Mouse (Mus musculus) kidney, adult 18-20 months (tissue): ENCODE results near the gene Scn1a.

Experiments used
- DNase-seq: peaks from one replicate; pipeline ENCODE4 v3.0.0; 2021

The Scn1a gene

DNA sequence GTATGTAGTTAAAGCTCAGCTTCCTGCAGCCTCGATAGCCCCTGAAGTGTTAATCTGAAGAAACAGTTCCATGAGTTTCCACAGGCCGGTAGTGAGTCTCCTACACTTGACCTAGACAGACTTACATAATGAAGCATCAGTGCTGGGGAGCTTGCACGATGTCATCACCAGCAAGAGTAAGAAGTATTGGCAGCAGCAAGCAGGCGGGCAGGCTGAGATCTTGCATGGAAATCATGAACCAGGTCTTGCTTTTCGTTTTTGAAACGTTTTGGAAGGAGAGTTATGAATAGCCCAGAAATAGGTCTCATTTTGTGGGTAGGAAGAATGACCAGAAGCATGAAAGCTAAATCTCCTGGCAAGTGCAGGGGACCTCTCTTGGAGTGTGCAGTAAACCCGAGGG lies at the start of gene Scn1a:
Gene Scn1a (minus strand): TSS at position 130 of the 400 bp plus-strand sequence.
- DNase-seq, result no peak

DNA sequence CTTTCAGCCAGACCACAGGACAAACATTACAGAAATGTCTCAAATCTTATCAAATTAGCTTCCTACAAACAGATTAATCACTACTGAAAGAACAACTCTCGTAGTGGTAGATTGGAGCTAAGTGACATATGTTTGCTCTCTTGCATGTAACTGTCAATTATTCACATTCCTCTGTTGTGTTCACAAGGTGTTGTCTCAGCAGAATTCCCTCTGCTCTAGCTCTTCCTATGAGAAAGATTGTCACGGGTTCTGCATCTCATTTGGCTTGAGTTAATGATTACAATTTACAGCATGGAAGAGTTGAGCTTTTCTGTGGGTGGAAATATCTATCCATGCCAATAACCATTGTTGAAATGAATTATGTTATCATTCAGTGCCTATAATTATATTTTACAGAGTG lies 37.8 kb upstream of the Scn1a start:
- DNase-seq, result no peak

DNA sequence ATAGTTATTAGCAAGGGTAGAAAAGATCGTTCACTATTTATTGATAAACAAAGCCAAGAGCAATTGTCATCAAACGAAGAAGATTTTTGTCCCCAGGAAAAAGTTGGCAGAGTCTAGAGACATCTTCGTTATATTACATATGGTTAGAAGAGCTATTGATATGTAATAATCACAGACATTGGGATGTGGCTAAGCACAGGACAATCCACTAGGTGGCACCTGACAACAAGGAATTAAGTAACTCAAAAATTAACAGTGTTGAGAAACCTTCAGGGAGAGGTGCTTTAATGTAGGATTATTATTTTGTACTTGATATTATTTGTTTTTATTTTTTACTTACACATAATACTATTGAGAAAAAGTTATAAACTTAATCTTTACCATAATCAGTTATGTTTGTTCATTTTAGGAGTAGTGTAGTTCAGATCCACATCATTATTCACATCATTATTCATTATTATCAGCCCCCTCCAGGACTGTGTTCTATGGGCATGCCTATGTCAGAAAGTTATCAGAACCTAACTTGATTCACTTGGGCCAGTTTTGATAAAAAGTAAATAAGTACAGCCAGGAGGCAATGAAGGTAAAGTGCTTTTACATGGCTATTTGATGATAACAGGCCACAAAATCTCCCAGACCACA lies 32.7 kb upstream of the Scn1a start:
- DNase-seq, result no peak

DNA sequence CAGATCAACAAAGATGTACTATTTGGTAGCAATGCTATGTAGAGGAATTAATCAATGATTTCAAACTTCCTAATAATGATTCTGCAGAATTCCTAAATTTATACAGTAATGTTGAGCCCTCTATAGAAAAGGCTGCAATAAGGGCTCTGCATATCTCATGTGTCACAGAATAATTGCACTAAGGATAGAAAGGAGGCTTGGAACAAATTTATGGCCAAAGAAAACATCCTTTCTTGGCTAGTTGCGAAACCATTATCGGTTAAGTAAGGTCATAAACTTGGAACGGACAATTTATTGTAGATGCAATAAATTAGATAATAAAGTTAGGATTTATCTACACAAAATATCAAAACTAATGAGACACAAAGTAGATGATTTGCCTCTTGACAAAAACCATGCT lies 24.8 kb upstream of the Scn1a start:
- no peak for DNase-seq

DNA sequence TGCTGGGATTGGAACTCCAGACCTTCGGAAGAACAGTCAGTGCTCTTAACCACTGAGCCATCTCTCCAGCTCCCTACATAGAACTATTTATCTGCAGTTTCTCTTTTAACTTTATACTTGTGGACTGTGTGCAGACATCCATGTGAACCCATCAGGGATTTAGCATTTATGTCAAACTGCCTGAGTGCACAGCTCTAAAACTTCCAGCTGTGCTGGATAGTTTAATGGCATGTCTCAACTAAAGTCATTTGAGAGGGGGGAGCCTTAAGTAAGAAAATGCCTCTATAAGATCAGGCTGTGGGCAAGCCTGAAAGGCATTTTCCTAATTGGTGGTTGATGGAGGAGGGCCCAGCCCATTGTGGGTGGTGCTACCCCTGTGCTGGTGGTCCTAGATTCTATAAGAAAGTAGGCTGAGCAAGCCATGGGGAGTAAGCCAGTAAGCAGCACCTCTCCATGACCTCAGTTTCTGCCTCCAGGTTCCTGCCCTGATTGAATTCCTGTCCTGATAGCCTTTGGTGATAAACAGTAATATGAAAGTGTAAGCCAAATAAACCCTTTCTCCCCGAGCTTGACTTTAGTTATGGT lies 24.3 kb upstream of the Scn1a start:
- DNase-seq, result no peak

DNA sequence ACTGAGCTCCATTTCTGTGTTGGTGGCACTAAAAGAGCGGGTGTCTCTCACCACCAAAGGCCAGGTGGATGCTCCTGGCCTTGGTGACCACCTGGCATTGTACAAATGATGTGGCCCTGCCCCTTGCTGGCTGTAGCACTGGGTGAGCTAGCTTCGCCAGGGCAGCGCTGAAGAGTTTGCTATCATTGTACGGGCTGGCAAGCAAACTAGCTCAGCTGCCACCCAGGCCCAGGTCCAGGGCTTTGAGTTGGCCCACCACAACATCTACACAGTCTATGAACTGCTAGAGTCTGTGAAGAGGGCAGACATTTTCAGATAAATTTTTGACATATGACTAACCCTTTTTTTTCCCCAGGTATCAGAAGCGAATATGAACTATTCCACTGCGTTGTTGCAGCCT lies 23.3 kb upstream of the Scn1a start:
- no peak for DNase-seq

DNA sequence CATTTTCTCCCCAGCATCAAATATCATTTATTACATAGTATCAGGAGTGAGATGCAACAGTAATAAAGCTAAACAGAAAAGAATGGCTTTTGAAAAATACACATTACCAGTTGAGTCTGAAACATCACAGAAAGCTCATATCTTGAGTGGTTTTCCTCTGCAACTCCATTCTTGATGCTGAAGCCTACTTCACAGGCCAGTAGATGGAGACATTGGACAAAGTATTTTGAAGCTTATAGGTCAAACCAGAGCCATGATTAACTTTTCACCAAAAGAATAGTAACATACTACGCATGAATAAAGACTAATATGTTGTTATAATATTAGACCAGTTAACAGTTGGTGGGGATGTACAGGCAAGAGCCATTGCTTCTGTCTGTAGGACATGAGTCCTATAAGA lies 21.8 kb upstream of the Scn1a start:
- no peak for DNase-seq

DNA sequence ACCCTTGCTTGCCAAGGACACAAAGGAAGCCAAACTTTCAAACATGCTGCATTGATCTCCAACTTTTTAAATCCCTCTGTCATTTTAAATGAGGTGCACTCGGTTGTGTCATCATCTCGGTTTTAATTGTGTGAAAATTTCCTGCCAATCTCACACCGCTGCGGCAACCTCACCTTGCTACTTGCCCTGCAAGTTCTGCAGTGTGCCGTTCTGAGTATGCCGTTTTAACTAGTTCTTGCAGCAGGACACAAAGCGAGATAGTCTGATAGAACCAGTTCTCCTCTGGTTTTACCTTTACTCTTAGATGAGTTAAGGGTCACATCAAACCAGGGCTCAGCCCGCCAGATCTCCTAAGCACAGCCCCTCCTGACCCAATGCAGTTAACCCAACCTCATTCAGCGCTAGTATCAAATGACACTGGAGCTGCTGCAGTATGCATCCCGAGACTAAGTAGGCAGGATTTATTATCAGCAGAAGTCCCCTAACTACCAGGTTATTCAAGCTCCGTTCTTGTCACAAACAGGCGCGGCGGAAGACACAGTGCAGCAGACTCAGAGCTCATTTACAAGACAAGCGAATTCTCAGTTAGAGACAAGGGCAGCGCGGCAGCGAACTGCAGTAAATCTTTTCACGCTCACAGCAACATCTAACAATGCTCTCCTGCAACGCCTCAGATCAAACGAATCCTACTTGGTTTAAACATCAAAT lies 722 bp downstream of the Scn1a start:
- no peak for DNase-seq

DNA sequence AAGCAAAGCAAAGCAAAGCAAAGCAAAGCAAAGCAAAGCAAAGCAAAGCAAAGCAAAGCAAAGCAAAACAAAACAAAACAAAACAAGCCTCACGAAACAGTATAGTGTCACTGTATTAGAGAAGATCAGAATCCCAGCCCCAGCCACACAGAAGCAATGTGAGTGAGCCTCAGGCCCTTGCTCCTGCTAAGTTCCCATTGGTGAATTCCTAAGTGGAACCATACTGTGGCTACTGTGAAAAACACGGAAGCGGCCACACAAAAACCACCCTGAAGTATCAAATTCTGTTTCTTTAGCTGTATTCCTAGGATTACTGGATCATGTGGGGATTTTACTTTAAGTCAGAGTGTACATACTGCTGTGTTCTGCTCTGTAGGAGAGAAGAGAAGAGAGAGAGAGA lies 4.4 kb downstream of the Scn1a start:
- no peak for DNase-seq

DNA sequence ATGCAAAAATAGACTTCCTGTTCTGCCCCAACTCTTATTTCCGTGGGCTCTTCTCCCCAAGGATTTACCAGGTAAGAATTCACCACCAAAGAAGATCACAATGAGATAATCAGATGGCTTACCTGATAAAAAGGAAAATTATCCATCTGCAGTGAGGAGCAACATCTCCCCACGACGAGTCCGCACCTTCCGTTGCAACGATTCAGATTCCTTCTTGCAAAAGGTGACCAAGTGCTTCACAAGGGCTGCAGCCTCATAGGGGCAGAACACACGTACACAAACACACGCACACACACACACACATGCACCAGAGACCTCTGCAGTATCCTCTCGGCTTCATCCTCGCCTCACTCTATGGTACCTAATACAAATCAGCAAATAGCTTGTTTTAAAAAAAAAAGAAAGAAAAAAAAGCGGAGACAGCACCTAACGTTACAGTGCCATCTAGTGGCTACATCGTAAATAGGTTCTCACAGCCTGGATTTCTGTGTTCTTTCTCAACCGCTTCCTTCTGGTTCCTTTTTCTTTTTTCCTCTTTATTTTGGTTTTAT lies 30.8 kb downstream of the Scn1a start:
- peak; percentile 40 for DNase-seq

DNA sequence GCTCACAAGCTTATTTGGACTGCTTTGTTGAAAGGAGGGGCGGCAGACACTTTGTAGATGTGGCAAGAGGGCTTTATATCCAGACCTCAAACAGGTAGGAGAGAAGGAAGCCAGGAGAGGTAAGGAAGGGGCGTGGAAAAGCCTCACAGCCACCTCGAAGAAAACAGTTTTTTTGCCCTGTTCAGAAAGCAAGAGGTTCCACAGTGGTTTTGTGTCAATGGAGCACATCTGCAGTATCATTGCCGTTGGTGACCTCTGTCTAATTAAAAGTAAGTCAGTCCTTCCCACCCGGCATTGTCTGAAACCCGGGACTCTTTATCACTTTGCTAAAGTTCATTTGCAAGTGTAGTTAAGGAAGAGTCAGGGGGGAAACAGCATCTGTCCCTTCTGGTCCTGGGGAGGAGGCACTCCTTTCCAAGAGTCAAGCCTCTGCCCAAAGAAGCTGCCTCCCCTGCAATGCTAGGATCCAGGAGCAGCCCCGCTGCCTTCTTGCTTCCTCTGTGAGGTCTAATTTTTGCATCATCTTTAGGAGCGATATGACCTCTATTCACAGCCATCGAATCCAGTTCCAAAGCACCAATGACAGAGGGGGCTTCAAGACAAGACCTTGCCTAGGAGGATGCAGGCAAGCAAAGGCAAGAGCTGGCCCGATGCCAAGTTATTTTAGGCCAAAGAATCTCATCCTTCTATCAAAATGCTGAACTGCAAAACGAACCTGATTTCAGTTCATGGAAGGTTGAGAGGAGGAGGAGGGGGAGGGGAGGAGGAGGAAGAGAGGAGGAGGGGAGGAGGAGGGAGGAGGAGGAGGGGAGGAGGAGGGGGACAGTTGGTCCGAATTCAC lies 31.5 kb downstream of the Scn1a start:
- no peak for DNase-seq

DNA sequence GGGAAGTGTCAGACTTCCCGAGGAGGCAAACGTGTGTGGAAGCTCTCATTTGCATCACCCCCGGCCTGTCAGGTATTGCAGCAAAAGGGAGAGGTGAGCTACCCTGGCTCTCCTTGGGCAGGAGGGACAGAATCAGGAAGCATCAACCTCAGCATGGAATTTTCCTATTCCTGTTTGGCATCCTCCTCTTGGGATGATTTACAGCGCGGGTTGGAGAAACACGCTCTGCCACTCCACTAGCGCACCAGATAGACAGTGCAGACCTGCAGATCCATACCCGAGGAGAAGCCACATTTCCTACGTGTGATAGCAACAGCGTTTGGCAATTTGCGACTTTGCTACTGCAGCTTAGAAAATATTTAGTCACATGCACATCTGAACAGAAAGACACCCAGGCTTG lies 32.2 kb downstream of the Scn1a start:
- no peak for DNase-seq

DNA sequence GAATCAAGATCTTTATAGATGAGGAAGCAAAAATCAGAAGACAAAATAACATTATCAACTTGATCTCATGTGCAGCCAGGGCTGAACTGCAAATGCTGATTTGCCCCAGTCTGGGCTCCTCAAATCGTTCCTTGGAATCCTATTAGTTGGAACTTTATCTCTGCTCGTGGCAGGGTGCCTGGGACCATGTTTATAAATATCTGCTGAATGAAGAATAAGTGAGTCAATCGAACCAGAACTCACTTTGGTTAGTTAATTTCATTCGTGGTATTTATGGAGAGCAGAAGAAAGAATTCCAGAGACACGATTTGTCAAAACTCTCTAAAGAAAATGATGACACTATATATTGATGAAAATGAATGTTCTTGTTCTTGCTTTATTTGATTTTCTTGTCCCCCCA lies 48.1 kb downstream of the Scn1a start:
- no peak for DNase-seq

DNA sequence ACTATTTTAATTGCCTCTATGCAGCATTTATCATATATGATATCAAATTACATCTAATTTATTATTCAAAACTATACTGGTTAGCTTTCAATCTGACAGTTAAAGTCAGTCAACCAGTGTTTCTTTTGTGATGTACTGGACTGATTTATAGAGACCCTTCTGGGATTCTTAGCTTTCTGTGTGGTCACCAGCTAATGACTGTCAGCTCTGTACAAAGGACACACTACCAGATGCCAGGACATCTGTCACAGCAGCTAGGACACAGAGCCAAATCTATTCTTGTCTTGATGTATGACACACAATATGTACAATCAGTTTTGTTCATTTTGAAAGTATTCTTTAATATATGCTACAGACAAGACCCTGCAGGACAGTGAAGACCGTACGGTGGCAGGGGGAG lies 72.7 kb downstream of the Scn1a start:
- no peak for DNase-seq

DNA sequence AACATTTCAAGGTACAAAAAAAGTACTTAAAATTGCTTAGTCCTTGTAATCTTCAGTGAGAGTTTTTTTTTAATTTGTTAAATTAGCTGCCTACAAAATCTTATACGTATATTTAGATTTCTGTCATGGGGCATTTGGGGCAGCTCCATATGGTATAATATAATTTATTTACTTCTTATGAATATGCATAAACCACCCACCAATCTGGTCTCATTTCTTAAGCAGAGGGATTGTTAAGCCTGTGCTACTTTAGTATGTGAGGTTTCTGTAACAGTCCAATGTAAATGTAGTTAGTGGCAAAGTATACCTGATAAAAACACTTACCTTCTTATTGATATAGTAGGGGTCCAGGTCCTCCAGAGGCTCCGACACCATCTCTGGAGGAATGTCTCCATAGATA lies 90.0 kb downstream of the Scn1a start:
- DNase-seq, result no peak

DNA sequence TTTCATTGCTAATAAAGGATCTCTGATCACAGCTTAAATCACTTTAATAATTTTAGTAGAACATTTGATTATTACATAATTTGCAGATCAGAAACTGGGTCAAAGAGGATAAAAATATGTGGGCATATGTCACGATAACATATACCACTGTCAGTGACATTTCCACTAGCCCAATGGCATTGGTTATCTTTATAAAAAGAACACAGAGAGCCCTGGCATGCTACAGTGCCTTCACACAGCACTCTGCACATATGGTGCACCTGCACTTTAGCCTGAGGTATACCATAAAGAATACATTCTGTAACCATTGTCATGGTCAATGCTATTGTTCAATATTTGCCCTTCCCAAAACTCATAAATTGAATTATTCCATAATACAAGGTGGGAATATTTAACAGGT lies 94.0 kb downstream of the Scn1a start:
- DNase-seq, result no peak

DNA sequence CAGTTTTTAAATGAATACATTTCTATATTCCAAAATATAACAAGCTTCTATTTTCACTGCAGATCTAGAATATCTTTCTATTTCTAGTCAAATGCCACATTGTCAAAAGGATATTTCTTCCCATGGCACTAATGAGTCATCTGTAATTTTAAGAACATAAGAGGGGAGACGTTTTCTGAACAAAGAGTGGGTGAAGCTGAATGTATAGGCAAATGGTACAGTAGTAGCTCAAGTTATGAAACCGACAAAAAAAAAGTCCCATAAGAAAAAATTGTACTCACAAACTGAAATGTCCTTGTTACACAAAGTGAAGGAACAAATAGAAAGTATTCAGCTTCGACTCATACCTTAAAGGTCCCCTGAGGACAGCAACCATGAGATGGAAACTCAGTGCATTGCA lies 94.5 kb downstream of the Scn1a start:
- no peak for DNase-seq

DNA sequence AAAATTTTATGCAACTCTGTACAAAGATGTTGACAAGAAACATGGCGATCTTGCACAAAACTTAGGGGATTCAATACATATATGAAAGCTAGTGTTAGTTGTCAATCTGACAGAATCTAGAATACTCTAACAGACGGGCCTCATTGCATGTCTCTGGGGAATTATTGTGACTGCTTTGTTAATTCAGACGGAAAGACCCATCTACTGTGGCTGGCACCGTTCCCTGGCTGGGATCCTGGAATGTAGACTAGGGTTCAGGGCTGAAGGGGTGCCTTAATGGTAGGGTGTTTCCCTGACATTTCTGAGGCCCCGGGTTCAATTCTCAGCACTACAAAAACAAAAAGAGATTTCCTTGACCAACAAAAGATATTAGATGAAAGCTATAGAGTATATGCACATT lies 103.2 kb downstream of the Scn1a start:
- DNase-seq, result no peak

DNA sequence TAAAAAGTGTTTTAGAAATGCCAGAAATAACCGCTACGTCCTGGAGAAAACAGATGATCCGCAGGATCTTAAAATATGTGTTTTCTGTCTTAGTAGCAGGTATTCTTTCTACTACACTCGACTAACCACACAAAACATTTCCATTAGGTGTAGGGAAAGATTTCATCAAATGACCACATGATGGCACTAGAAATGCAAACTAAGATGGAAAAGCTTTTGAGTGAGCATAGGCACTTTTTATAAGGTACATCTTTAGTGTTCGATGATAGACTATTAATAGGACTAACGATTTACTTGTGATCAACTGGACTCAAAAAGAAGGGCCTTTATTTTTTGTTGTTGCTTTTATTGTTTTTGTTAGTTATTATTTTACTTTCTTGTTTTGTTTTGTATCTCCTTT lies 104.2 kb downstream of the Scn1a start:
- no peak for DNase-seq

DNA sequence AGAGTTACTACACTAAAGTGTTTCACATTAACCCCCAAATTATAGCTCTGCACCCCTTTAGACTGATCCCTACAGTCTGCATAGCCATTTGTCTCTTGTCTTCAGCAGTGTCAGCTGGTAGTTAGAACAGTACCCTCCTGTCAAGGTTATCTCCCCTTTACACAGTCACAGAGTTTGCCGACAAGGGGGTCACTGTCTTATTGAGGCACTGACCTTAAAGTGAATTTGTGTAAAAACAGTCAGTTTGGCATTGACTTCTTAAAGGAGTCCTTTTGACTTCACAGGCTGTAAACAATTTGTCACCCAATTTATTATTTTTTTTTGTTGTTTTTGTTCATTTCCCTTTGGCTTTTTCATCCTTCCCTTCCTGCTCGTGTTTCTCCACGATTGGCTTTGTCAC lies 168.1 kb downstream of the Scn1a start:
- no peak for DNase-seq

DNA sequence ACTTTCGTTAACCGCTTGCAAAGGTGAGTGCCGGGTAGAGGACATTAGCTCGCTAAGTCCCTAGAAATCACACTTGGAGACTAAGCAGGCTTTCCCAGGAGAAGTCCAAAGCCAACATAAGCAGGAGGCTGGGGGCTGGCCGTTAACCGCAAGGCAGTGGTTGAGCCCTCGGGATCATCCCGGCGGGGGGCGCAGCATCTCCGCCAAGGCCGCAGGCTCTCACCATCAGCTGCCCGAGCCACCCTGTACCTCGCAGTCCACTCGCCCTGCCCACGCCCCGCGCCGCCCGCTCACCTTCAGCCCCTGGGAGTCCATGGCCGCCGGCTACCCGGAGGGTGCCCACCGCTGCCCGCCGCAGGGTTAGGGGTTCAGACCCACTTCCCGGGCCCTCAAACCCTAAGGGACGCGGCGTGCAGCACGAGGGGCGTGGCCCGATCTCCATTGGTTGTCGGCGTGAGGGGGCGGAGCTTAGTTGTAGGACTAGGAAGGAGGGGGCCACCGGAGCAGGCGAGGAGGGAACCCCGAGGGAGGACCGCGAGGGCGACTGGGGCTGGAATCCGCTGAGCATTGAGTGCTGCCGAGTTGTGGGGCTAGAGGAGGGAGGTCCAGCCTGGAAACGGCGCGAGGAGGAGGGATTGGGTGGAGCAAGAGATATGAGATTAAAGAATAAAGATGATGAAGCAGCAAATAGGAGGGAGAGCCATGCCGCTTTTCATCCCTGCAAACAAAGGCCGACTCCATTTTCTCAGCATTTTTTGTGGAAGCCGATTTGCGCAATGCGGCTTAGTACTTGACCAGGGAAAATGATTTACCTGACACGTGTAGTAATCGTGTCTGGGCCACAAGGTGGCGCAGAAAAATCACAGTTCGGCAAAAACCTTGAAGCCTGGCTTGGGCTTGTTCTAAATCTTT lies 184.2 kb downstream of the Scn1a start, which contains the start of gene Ttc21b:
Gene Ttc21b (minus strand): TSS at position 398 of the 912 bp plus-strand sequence.
- DNase-seq, result peak; percentile 97

DNA sequence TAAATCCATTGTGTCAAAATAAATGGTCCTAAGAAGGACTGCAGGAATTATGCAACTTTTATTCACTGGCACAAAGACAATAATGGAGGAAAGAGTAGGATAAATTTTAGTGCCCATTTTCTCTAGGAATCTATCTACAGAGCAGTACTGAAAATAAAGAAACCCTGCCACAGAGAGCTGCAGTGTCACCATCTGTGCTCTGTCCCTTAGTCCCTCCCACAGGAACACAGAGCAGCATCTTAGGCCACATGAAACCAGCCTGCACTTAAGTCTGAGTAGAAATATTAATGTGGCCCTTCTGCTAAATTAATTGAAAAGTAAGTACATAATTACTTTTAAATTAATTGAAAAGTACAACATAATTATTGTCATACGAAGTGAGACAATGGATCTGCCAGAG lies 196.6 kb downstream of the Scn1a start:
- DNase-seq, result no peak
